Mouse (Mus musculus): ENCODE results near the gene Pvr. TPM values are rescaled to one million over a fixed set of nuclear protein-coding genes. Genes with fewer than 3 reads are reported as not detected.

The Pvr gene
- 10 to 100 TPM; 10.1 to 11.4 TPM for total RNA-seq (2021)
- long read RNA-seq, experiment 1, partial matches to known transcripts, result 0 of 4 reads
- long read RNA-seq, experiment 1, other reads (novel, unspliced or antisense), result 1 of 4 reads
- long read RNA-seq, experiment 2, partial matches to known transcripts, result 0 of 2 reads
- long read RNA-seq, experiment 2, other reads (novel, unspliced or antisense), result 0 of 2 reads

DNA sequence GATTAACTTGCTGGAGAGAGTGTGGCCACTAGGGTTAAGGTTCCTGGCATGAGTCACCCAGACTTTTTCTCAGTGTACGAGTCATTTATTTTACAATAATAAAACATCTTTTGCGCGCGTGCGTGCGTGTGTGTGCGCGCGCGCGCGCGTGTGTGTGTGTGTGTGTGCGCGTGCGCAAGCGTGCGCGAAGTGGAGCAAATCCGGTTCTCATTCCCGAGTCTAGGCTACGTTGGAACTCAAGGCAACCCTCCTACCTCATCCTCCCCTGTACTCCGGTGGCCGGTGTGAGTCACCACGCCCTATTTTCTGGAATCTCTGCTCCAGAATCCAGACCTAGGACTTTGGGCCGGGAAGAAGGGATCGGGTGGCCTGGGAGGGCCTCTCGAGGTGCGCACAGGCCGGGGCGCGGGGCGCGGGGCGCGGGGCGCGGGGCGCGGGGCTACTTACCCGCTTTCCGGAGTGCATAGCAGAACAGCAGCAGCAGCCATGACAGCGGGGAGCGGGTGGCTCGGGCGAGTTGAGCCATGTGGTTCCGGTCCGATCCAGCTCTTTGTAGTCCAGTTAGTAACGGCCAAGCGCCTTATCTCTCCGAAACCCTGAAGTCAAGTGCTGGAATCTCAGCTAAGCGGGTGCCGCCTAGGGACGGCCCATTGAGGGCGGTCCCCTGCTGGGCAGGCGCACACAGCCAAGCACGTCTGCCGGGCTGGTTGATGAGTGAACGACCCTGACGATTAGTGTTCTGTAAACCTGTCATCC lies at the start of gene Pvr:
Pvr (minus strand) TSS at position 655 of the 756 bp plus-strand sequence.
- peak; percentile 75 to 80 for DNase-seq (ENCODE audit: low spot score in 2 of 2)
- intact Hi-C loops (cut with DNase I), result no loop called here

DNA sequence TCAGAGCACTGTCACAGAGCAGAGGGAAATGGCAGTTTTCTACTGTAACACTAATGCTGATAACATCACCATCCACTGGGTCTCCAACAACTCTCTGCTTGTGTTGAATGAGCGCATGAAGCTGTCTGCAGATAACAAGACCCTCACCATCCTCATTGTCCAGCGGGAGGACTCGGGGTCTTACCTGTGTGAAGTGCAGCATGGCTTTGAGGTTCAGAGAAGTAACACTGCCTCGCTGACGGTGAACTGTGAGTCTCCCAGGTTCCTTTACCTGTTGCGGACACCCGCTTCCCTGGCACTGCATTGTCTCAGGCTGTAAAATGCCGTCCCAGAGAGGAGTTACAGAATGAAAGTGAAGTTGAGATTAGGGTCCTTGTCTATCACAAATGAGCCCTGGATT lies 49.2 kb upstream of the Pvr start:
- intact Hi-C loops (cut with DNase I), result no loop called here
- no peak for DNase-seq (ENCODE audit: low spot score in 2 of 2)

DNA sequence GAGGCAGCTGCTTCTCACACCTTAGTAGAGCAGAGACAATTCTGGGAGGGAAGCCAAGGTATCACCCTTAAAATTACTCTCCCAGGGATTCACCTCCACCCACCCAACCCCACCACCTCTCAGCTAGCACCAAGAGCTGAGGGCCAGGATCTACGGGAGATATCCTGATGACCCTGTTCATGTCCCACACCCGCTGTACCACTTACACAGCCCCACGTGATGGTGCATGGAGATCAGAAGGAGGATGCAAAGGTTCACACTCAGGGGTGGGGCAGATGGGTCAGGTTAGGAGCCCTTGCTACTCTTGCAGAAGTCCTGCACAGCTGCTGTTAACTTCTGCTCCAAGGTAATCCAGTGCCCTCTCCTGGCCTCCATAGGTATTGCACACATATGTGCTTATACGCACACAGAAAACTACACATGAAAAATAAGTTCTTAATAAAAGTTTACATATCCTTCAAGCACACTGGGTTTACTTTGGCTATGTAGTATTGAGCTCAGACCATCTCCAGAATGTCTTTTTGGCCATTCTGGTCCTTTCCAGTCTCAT lies 48.7 kb upstream of the Pvr start:
- intact Hi-C loops (cut with DNase I), result no loop called here
- DNase-seq (ENCODE audit: low spot score in 2 of 2), result no peak

DNA sequence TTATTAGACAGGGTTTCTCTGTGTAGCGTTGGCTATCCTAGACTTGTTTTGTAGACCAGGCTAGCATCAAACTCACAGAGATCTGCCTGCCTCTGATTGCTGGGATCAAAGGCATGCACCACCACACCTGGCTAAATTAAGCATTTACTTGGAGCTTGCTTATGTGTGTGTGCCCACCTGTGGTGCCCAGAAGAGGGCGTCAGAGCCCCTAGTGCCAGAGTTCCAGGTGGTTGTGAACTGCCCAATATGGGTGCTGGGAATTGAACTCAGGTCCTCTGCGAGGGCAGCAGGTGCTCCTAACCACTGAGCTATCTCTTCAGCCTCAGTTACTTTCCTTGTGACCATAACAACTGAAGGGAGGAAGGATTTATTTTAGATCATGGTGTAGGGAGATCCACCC lies 48.1 kb upstream of the Pvr start:
- DNase-seq (ENCODE audit: low spot score in 2 of 2), result no peak
- intact Hi-C loops (cut with DNase I), result no loop called here

DNA sequence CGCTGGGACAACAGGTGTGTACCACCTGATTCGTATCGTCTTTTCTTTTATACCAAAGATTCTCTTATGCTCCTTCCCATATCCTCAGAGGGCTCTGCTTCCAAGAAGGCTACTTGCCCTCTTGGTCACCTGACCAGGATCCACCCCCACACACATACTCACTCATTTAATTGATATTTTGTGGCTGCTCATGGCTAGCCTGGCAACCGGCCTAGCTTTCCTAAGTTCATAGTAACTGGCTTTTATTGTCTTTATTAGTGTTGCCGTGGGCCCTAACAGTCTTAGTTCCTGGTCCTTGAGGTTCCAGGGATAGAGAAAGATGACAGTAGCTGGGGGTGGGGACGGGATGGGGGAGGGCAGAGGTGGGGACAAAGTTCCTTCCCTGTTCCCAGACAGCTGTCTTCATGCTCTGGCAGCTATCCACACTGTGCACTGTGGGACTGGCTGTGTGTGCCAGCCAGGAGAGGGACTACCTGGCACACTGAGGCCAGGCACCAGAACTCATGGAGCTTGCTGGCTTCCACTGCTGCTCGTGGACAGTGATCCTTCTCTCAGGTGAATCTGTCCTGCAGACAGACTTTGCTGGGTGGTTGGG lies 44.1 kb upstream of the Pvr start, which contains the start of gene Ceacam20:
Ceacam20 (plus strand) TSS at position 428 of the 595 bp plus-strand sequence.
- intact Hi-C loops (cut with DNase I), result no loop called here
- DNase-seq (ENCODE audit: low spot score in 2 of 2), result no peak

DNA sequence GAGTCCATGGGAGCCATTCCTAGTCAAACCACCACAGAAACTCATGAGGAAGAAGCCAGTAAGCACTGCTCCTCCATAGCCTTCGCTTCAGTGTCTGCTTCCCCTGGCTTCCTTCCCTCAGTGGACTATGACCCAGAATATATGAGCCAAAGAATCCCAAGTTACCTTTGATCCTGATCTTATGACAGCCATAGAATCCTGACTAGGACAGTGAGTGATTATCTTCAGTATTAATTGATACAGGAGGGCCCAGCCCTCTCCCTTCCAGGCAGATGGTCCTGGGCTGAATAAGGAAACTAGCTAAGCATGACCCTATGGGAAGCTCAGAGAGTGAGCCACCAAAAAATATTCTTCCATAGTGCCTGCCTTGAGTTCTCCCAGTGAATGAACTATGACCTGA lies 41.5 kb upstream of the Pvr start:
- intact Hi-C loops (cut with DNase I), result no loop called here
- no peak for DNase-seq (ENCODE audit: low spot score in 2 of 2)

DNA sequence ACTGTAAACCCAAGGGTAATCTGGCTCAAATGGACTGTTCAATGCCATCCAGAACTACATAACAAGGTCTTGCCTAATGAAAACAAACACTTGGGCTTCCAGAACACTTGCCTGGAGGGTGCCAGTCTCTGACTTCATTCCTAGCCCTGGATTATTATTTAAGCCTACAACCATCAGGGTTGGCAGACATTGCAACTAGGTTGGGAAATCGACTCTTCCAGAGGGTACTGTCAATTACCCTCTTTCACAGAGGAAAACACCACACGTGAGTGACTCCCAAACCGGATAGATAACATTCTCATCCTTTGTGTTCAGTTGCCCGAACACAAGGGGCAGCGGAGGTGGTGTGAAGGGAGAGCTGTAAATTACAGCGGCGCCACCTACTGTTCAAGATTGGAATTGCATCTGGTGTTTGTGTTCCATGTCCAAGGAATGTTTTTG lies 35.4 kb upstream of the Pvr start:
- intact Hi-C loops (cut with DNase I), result loop anchor here (1.0 to 10.0 kb wide), 2 partner anchors 46 to 82 kb away; no protein-coding TSS in a partner anchor
- DNase-seq (ENCODE audit: low spot score in 2 of 2), result peak; percentile 89 to 92

DNA sequence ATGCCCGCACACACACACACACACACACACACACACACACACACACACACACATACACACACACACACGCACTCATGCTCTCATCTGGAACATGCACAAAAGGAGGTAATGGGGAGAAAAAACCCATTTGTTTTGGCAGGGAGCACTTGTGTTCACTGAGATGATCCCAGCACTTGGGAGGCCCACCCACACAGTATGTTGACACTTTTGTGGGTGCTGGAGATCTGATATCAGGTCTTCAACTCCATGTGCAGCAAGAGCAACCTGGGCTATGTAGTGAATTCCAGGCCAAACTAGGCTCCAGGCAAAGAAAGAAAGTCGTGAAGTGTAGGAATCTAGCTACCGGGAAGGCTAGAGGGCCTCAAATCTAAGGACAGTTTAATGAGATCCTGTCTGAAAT lies 34.9 kb upstream of the Pvr start:
- no peak for DNase-seq (ENCODE audit: low spot score in 2 of 2)
- intact Hi-C loops (cut with DNase I), result loop anchor here (1.0 to 10.0 kb wide), 2 partner anchors 46 to 81 kb away; no protein-coding TSS in a partner anchor

DNA sequence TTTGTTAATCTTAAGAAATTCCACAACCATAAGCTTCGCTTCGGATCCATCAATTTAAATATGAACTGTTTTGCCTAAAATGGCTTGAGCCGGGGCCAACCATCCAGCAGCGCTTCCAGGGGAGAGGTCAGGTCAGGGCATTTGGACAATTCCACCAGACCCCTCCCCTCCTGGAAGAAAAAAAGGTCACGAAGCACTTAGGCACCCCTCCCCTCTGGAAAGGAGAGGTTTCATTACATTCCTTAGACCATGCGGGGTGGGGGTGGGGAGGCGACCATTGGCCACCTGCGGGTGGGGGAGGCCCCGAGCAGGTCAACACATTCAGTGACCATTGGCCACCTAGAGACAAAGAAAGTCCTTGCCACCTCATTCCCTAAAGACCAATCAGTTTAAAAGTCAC lies 32.1 kb upstream of the Pvr start:
- intact Hi-C loops (cut with DNase I), result loop anchor here (10.0 kb wide), 1 partner anchor 78 kb away; no protein-coding TSS in a partner anchor
- DNase-seq (ENCODE audit: low spot score in 2 of 2), result no peak

DNA sequence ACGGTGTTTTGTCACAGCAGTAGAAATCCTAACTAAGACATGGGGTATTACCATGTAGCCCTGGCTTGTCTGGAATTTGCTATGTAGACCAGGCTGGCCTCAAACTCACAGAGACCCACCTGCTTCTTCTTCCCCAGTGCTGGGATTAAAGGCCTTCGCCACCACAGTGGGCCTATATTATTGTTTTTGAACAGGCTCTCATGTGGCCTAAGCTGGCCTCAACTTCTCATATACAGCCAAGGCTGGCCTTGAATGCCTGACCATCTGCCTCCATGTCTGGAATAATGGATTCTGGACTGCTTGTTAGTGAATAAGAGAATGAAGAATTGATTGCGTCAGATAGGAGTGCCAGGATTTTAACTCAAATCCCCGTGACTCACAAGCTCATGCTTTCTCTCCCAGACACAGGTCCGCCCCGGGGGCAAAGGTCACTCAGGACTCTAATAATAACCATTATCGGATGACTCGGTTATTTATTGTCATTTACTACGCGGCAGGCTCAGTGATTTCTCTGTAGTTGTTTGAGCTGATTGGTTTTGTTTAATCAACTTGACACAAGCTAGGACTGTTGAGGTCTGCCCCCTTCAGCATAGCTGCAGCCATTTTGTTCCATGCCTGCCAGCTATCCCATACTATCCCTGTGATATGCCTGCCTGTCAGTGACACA lies 31.5 kb upstream of the Pvr start:
- intact Hi-C loops (cut with DNase I), result loop anchor here (10.0 kb wide), 1 partner anchor 78 kb away; no protein-coding TSS in a partner anchor
- DNase-seq (ENCODE audit: low spot score in 2 of 2), result no peak

DNA sequence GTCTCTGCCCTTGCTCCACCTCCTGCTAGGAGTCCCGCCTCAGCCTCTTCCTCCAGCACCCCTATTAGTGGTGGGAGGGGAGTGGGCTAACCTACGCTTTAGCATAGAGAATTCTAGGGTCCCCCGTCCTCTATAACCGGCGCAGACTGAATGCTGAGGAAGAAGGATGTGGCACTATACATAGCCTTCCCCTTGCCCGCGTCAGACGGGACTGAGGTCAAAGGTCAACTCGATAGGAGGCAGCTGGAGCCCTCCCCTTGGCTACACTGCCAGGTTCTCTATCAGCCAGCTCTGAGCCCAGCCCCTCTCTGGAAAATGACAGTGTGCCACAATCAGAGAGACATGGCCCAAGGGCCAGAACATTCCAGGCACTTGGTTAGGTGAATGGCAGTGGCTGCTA lies 29.6 kb upstream of the Pvr start, which contains the start of gene Igsf23:
Igsf23 (minus strand) TSS at position 168 of the 400 bp plus-strand sequence.
- DNase-seq (ENCODE audit: low spot score in 2 of 2), result no peak
- intact Hi-C loops (cut with DNase I), result loop anchor here (10.0 kb wide), 1 partner anchor 76 kb away; no protein-coding TSS in a partner anchor

DNA sequence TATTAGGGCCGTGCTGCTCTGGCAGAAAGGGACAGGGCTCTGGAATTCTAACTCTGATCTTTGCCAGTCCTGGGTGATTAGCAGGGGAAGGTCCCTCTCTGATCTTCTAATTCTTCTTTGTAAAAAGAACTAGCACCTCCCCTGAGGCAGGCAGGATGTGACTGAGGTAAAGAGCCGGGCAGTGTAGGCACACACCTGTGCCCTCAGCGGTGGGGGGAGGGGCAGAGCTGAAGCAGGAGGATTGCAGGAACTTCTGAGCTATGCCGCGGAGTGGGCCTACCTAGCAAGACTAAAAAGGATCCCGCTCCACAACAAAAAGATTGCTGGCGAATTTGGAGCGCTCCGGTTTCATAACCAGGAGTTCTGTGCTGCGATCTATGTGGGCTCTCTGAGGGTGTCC lies 29.0 kb upstream of the Pvr start:
- DNase-seq (ENCODE audit: low spot score in 2 of 2), result no peak
- intact Hi-C loops (cut with DNase I), result loop anchor here (10.0 kb wide), 1 partner anchor 75 kb away; no protein-coding TSS in a partner anchor

DNA sequence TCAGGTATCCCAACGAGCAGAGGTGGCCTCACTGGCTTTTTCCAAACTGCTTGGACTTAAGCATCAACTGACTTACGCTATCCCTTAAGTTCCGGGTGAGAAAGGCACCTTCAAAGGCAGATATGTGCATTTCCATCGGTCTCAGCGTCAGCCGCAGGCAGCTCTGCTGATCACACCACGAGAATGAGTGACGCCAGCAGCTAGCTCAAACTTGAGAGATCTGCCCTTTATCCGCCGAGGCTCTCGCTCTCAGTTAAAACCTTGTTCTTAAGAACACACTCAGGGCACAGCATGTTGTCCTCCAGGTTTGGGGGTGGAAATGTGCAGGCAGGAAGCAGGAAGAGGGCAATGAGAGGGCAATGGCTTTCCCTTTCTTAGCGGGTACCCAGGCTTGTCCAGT lies 28.0 kb upstream of the Pvr start:
- intact Hi-C loops (cut with DNase I), result no loop called here

DNA sequence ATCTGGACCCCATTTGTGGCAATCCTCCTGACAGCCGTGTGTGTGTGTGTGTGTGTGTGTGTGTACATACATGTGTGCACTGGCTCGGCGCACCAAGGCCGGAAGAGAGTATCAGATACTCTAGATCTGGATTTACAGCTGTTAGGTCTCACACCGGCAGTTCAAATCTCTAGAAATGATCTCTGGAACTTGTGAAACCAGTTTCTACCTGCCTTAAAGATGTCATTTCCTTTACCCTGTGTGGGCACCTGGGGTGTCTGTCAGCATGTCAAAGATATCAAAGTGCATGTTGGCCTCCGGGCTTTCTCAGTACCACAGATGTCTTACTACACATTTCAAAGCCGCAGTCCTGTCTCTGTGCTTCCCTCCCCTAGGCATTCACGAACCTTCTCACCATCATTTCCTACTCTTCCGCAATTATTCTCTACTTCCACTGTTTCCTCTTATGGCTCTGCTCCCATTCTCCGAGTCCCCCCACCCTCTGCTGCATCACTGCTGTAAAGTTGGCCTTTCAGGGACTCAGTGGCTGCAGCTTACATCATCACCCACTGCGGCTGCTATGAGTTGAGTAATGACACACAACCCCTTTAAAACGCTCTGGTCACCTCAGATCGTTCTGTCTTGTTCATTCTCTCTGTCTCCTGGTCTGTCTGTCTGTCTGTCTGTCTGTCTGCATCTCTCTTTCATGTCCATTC lies 25.0 kb upstream of the Pvr start:
- intact Hi-C loops (cut with DNase I), result no loop called here
- DNase-seq (ENCODE audit: low spot score in 2 of 2), result no peak

More for the DNA sequence above, 28.0 kb upstream of the Pvr start:
- no peak for DNase-seq (ENCODE audit: low spot score in 2 of 2)

DNA sequence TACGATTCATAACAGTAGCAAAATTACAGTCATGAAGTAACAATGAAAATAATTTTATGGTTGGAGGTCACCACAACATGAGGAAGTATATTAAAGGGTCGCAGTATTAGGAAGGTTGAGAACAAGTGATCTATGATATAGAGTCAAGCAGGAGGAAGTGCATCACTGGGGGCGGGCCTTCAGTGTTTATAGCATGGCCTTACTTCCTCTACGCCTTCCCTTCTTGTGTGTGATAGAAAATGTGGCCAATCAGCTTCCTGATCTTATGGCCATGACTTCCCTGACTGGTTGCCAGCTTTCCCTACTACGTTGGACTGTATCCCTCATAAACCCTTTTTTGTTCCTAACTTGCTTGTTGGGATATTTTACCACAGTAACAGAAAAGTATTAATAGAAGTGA lies 24.2 kb upstream of the Pvr start:
- intact Hi-C loops (cut with DNase I), result no loop called here
- DNase-seq (ENCODE audit: low spot score in 2 of 2), result no peak

DNA sequence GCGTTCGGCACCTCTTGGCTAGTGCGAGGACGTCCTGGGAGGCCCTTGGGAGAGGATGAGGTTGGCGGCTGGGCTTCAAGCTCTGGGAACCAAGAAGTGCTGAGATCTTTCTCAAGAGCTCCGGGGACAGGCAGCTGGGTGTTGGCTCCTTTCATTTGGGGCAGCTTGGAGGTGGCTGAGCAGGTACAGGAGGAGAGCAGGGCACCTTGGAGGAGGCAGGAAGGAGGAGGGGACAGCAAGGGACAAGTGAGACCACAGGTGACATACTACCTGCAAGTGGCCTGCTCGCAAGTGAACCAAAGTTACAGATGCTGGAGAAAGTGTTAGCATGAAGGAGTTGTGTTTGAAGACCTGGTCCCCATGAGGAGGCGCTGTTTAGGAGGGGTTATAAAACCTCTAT lies 23.7 kb upstream of the Pvr start:
- intact Hi-C loops (cut with DNase I), result no loop called here
- DNase-seq (ENCODE audit: low spot score in 2 of 2), result no peak

DNA sequence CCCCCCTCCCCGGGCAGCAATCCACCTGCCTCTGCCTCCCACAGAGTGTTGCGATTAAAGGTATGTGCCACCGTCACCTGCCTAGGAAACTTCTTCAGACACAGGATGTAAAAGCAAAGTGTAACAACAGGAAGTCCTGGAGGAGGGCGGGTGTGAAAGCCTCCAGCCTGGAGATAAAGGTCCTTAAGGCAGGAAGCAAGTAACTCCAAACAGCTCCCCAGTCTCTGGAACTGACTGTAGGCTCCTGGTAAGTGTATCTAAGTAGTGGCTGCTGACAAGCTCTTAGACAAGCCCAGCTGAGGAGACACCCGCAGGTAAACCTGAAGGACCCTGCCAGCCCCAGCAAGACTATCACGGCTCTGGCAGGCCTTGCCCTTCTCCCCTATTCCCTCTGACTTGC lies 19.3 kb upstream of the Pvr start:
- no peak for DNase-seq (ENCODE audit: low spot score in 2 of 2)
- intact Hi-C loops (cut with DNase I), result no loop called here

DNA sequence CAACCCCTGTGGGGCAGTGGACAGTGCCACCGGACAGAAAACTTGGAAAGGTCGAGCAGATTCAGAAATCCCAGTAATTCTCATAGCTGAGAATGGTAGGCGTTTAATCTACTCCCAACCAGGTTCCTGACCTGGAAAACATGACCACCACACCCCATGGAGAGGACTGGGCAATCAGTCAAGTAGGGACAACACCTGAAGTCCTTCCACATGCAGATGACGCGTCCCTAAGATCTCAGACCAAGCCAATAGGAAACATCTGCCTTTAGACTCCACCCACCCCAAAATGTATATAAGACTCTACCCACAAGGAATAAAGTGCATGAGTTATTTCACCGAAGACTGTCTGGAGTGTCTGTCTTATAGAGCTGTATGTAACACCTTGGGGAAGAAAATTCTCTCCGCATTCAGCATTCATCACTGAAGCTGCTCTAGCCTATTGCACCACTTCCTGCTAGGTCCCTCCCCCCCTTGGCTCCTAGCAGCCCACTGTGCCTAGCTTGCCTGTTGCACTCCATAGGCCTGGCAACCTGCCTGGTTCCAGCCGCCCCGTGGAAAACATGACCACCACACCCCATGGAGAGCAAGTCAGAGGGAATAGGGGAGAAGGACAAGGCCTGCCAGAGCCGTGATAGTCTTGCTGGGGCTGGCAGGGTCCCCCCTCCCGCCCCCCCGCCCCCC lies 18.7 kb upstream of the Pvr start:
- DNase-seq (ENCODE audit: low spot score in 2 of 2), result peak; percentile 33 to 59
- intact Hi-C loops (cut with DNase I), result no loop called here

All from left cerebral cortex, postnatal 14 days (tissue).